Mouse (Mus musculus) testis, adult 2 months (tissue): ENCODE measurements around the gene Chrm4. TPM values are rescaled to one million over a fixed set of nuclear protein-coding genes. Genes with fewer than 3 reads are reported as not detected.

Source experiments
- H3K27ac ChIP-seq: fragments of 200-500 bp; 2 replicates; pipeline ENCODE4 v1.5.1; 2012; ENCODE audit warnings: low read depth, low read length; ENCODE audit not compliant: control insufficient read depth, insufficient read depth
- H3K27me3 ChIP-seq: fragments of 200-500 bp; 2 replicates; pipeline ENCODE4 v1.6.1; 2012; ENCODE audit warnings: mild to moderate bottlenecking, low read length, moderate library complexity; ENCODE audit not compliant: control insufficient read depth, insufficient read depth
- H3K36me3 ChIP-seq: fragments of 200-500 bp; 2 replicates; pipeline ENCODE4 v1.6.1; 2012; ENCODE audit warnings: mild to moderate bottlenecking, low read length; ENCODE audit not compliant: control insufficient read depth, insufficient read depth
- H3K4me1 ChIP-seq: fragments of 200-500 bp; 2 replicates; pipeline ENCODE4 v1.6.1; 2012; ENCODE audit warnings: low read length; ENCODE audit not compliant: control insufficient read depth, insufficient read depth
- H3K4me3 ChIP-seq: fragments of 200-500 bp; 2 replicates; pipeline ENCODE4 v1.5.1; 2012; ENCODE audit warnings: low read depth, mild to moderate bottlenecking, low read length, moderate library complexity, mixed read lengths; ENCODE audit not compliant: control insufficient read depth
- CTCF ChIP-seq: fragments of 200-500 bp; IDR thresholded peaks from 2 replicates; pipeline ENCODE4 v1.5.1; 2012; ENCODE audit warnings: low read depth, mild to moderate bottlenecking, inconsistent platforms, low read length, moderate library complexity; ENCODE audit not compliant: control insufficient read depth, insufficient read depth, insufficient replicate concordance
- POLR2A ChIP-seq: fragments of 200-500 bp; IDR thresholded peaks from 2 replicates; pipeline ENCODE4 v1.6.1; 2012; ENCODE audit warnings: low read depth, mild to moderate bottlenecking, inconsistent platforms, low read length, moderate library complexity; ENCODE audit not compliant: control insufficient read depth
- polyA plus RNA-seq: library from polyadenylated mRNA; depleted of rRNA; stranded (reverse); fragments of >200 nt; gene quantifications from 2 replicates; pipeline ENCODE4 v1.2.3, GENCODE M21; 2012

Chrm4 gene
- polyA plus RNA-seq, 1 experiment = 20.3 TPM

- H3K4me3 ChIP-seq = no peak overlapping the region
- H3K27me3 ChIP-seq = no peaks in the 10 kb centered on the region
- H3K4me1 ChIP-seq = no peaks in the 10 kb centered on the region
- H3K27ac ChIP-seq = no peak overlapping the region
- TF ChIP-seq CTCF (no peak), POLR2A (no peak)
- peaks cover 2% of the 10 kb centered on the region; the same call in 1 of the 2 replicates for H3K36me3 ChIP-seq
Measured at GRCm38 (mm10) chr2:91899141-91899540, 27.9 kb upstream of the Chrm4 start.

GRCm38 (mm10) chr2:91900431-91900830 is 26.6 kb upstream of the Chrm4 start:
- Histone ChIP-seq H3K36me3 (peaks cover 2% of the 10 kb centered on the region; the same call in 1 of the 2 replicates), H3K27ac (no peak overlapping the region), H3K4me3 (no peak overlapping the region), H3K4me1 (no peaks in the 10 kb centered on the region), H3K27me3 (no peaks in the 10 kb centered on the region)
- TF ChIP-seq CTCF = no peak

- no peaks in the 10 kb centered on the region for H3K4me1 ChIP-seq
- no peaks in the 10 kb centered on the region for H3K27me3 ChIP-seq
- H3K4me3 ChIP-seq = no peak overlapping the region
- H3K36me3 ChIP-seq = peaks cover 2% of the 10 kb centered on the region; the same call in 1 of the 2 replicates
- no peak overlapping the region for H3K27ac ChIP-seq
- TF ChIP-seq POLR2A (no peak), CTCF (no peak)
Measured at GRCm38 (mm10) chr2:91902336-91902735, 24.7 kb upstream of the Chrm4 start.

GRCm38 (mm10) chr2:91903171-91903925 is 23.7 kb upstream of the Chrm4 start:
- H3K27me3 ChIP-seq = no peaks in the 10 kb centered on the region
- H3K27ac ChIP-seq = no peak overlapping the region
- H3K36me3 ChIP-seq = peaks cover 2% of the 10 kb centered on the region; the same call in 1 of the 2 replicates
- H3K4me3 ChIP-seq = no peak overlapping the region
- TF ChIP-seq CTCF (no peak), POLR2A (no peak)
- H3K4me1 ChIP-seq = no peaks in the 10 kb centered on the region

GRCm38 (mm10) chr2:91904618-91905307 is 22.3 kb upstream of the Chrm4 start:
- TF ChIP-seq POLR2A (no peak), CTCF (no peak)
- no peak overlapping the region for H3K27ac ChIP-seq
- H3K4me3 ChIP-seq = no peak overlapping the region
- H3K36me3 ChIP-seq = peaks cover 2% of the 10 kb centered on the region; the same call in 1 of the 2 replicates
- no peaks in the 10 kb centered on the region for H3K27me3 ChIP-seq
- no peaks in the 10 kb centered on the region for H3K4me1 ChIP-seq

- Histone ChIP-seq H3K4me3 (no peak overlapping the region), H3K27ac (no peak overlapping the region), H3K27me3 (no peaks in the 10 kb centered on the region), H3K36me3 (peaks cover 2% of the 10 kb centered on the region; the same call in 1 of the 2 replicates), H3K4me1 (no peaks in the 10 kb centered on the region)
- TF ChIP-seq CTCF (no peak), POLR2A (no peak)
Measured at GRCm38 (mm10) chr2:91906141-91906540, 20.9 kb upstream of the Chrm4 start.

- TF ChIP-seq CTCF (no peak), POLR2A (no peak)
- Histone ChIP-seq H3K27me3 (no peaks in the 10 kb centered on the region), H3K4me1 (no peaks in the 10 kb centered on the region), H3K4me3 (no peak overlapping the region), H3K27ac (no peak overlapping the region), H3K36me3 (no peaks in the 10 kb centered on the region; the same call in 1 of the 2 replicates)
Measured at GRCm38 (mm10) chr2:91912616-91913015, 14.4 kb upstream of the Chrm4 start.
